Mouse (Mus musculus) WW6 (cell line): ENCODE results near the gene Gm21992.

Source experiments
- DNase-seq: peaks from one replicate; pipeline ENCODE4 v3.0.0-alpha.2; 2013; ENCODE audit warnings: low read depth, low spot score

Gene Gm21992

DNA sequence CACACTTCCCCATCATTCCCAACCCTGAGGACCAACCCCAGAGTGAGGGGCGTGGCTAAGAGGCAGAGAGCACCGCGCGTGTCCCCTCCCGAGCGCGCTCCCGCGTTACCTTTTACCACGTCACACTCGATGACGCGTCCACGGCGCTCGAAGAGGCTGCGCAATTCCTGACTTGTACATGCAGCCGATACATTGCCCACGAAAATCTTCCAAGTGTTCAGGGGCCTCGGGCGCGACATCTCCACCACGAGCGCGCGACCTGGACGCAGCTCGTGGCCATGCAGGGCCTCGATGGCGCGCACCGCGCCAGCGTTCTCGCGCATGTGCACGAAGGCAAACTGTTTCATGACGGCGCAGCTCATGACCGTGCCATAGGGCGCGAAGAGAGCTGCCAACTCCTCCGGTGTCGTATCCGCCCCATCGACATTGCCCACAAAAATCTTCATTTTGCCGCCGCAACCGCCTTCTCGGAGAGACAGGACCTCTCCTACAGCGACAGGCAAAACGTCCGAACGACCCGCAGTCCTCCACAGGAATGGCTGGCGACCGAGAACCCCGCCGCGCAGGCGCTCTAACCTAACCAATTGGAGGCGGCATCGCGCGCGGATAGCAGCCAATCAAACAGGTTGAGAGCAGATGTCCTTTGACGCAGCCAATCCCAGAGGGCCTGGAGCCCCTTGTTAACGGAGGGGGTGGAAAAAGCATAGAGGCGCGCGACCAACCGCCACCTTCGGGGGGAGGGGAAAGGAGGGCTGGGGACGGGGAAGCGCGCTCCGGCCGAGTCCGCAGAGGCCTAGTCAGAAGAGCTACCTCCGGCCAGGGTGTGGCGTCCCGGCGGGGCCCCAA, at the start of gene Gm21992, which contains the start of gene Rbm14:
Gene Gm21992, minus strand, starts transcription at position 550 of the 846 bp plus-strand sequence.
Gene Rbm14, minus strand, starts transcription at position 572 of the 846 bp plus-strand sequence.
- DNase-seq = peak; percentile 97

DNA sequence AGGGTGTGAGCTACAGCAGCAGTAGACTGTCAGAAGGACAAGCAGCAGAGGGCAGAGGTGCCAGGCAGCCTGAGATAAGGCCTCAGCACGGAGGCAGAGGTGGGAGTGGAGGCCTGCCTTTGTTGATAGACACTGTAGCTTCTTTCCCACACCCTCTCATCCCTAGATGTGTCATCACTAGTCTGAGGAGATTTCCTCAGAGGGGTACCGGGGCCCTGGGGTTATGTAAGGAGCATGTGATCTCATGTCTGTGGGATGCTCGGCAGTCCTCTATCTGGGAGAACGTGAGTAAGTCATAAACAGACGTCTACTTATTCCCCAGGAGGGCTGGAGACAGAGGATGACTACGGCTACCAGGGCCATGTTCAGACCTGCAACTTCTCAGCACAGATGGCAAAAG, 47.7 kb upstream of the Gm21992 start:
- DNase-seq = no peak

GRCm38 (mm10) chr19:4855951-4856350, 44.5 kb upstream of the Gm21992 start:
- no peak for DNase-seq

DNA sequence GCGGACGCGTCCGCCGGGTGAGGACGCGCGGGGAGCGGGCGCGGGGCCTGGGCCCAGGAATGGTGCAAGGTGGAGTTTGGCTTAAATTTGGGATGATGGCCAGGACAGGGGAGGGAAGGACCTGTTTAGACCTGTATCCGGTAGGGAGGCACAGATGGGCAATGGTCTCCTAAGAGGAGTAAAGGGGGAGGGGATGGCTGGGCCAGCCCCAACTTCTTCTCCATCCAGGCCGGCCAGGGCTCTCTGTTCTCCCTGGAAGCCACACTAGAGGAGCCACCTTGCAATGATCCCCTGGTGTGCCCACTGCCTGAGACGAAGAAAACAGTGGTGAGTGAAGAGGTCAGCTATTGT, 44.0 kb upstream of the Gm21992 start:
- no peak for DNase-seq

GRCm38 (mm10) chr19:4854552-4855469, 43.4 kb upstream of the Gm21992 start, which contains the start of gene Ctsf:
Gene Ctsf, plus strand, starts transcription at chr19:4855130.
- DNase-seq = no peak

DNA sequence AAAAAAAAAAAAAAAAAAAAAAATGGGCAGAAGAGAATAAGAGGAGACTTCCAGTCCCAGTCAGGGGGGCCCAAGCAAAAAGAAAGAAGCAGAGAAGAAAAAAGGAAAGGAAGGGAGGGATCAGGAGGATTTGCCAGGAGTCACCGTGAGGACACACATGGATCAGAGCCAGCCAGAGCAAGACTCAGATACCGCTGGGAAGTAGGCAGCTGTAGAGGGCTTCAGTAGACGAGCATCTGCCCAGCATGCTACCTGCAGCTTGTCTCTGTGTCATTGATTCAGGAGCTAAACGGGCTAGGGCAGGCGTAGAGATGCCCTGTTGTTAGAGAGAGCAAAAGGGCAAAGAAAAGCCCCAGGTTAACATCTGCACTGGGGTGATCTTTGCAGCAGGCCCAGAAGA, 38.9 kb upstream of the Gm21992 start:
- DNase-seq = no peak

DNA sequence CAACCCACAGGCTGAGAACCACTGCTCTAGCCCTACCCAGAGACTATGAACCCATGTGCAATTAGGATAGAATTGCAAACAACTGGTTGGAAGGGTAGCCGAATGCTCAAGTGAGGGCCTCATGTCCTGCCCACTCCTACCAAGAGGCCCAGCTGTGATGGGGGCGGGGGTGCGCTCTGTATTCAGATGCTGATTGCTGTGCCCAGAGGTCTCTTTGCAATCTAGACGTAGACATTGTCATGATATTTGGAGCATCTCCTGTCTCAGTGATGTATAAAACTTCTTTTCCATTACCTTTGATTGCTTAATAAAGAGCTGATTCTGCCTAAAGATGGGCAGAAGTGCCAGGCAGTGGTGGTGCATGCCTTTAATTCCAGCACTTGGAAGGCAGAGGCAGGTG, 38.4 kb upstream of the Gm21992 start:
- no peak for DNase-seq

DNA sequence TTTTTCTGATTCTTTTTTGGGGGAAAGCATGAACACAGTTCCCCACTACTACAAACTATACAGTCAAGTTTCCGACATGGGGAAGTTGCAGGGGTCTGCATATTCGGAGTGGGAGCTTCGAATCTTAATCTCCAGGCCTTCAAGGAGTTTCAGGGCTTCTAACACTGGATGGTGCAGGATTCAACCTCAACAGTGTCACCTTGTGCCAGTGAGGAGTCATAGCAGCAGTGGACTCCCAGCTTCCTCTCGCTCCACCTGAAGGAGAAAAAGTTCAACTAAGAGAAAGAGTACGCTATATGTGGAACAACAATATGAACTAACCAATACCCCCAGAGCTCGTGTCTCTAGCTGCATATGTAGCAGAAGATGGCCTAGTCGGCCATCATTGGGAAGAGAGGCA, 36.1 kb upstream of the Gm21992 start:
- no peak for DNase-seq

- DNase-seq = no peak
Measured at GRCm38 (mm10) chr19:4845846-4846245, 34.4 kb upstream of the Gm21992 start.

GRCm38 (mm10) chr19:4842611-4843010, 31.2 kb upstream of the Gm21992 start:
- no peak for DNase-seq

DNA sequence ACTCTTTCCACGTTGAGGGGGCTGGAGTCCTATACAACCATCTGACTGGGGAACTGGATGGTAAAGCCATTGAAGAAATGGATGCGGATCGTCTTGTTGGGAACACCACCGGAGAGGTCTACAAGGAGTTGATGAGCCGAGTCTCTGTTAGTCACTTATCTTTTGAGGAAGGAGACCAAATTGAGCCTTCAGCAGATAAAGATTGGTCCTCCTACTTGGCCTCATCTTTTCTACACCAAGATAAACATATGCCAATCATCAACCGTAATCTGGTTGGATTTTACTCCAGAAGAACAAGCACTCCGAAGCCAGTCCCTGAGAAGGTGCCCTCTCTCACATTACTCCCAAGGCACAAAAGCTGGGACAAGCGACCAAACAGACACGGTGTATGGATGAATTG, 29.4 kb upstream of the Gm21992 start:
- DNase-seq = no peak

- peak; percentile 88 for DNase-seq
Measured at GRCm38 (mm10) chr19:4839149-4839548, 27.7 kb upstream of the Gm21992 start, which contains the start of the genes Ccs and Ccdc87. Gene Ccs, minus strand, starts transcription at chr19:4839332. Gene Ccdc87, plus strand, starts transcription at chr19:4839366.

DNA sequence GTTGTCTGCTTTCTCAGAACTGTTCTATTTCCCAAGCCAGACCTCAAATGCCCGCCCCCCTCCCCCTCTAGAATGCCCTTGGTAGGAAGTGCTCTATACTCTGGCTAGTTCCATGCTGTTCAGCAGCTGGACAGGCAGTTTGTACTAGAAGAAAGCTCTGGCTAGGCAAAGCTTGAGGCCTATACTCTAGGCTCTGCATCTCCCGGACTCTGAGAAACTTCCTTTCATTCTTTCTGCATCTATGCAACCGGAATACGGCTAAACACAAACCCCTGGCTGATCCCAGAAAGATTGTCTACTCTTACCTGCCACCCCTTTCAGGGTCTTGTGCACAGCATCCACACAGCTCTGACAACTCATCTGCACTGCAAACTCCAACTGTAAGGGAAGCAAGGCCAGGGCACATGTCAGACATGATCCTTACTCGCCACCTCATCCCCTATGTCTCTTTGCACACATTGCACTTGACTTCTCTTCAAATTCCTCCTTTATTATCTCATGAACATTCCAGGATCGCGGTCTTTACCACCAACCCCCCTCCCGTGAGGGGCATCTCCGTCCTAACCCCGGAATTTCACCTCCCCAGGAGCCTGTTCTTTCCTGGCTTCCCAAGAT, 27.2 kb upstream of the Gm21992 start:
- no peak for DNase-seq

- no peak for DNase-seq
Measured at GRCm38 (mm10) chr19:4837049-4837448, 25.6 kb upstream of the Gm21992 start.

DNA sequence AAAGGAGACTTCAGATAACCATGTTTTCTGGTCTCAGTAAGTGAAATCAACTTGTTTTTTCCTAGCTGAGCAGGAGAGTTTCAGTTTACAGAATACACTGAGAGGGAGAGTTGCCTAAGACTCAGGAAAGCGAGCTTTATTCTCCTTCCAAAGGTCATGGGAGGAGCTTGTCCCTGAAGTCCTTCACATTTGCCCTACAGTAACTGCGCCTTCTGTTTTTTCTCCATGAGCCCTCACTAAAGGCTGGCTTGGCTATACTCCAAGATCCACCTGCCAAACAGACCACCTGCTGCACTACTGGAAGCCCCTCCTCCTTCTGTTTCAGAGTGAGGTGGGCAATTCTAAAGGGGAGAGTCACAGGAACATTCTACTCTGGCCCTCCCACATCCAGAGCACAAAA, 24.7 kb upstream of the Gm21992 start:
- DNase-seq = no peak

DNA sequence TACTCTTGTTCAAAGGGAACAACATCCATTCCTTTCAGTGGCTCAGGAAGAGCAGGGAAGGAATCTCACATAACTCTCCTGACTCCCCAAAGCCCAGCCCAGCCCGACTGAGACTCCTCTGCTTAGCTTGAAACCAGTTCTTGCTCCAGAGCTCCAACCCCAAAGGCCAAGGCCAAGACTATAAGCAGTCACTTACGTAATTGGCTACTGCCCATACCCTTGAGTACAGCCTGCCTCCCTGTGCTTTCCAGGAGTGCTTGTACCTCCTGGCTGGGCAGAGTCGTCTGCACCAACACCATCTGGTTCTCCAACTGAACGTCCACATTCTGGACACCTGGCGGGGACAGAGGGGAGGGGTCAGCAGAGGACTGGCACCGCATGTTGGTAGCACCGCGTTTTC, 22.6 kb upstream of the Gm21992 start:
- no peak for DNase-seq

DNA sequence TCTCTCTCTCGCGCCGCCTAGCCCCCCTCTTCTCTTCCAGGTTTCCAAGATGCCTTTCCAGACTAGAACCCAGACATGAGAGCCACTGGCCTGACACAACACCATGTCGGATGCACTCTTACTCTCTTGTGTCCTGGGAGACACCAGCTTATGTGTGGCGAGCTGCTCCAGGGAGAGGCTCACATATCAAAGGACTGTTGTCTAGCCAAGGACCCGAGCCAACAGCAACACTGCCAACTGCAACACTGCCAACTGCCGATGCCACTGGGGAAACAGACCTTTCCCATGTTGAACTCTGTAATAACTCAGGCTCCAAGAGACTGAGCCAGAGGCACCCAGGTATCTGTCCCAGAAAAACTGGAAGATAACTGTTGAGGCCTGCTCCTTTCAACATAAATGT, 17.7 kb upstream of the Gm21992 start:
- DNase-seq = no peak

- peak; percentile 47 for DNase-seq
Measured at GRCm38 (mm10) chr19:4828444-4829114, 17.2 kb upstream of the Gm21992 start.

DNA sequence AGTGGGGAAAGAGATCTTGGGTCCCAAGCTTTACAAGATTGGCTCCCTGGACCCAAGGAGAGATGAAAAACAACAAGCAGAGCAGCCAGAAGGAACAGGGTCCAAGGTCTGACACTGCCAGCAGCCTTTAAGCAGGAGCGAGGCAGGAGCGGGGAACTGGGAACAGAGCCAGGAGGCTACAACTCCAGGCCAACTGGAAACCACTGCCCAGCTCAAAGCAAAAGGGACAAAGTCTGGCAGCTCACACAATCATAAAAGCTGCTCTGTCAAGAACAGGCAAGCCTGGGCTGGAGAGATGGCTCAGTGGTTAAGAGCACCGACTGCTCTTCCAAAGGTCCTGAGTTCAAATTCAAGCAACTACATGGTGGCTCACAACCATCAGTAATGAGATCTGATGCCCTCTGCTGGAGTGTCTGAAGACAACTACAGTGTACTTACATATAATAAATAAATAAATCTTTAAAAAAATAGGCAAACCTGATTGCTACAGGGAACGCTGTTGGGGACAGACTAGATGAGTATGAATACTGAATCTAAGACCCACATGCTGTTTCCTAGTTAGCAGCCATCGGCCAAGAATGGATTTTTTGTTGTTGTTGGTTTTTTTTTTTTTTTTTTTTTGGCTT, 9.4 kb upstream of the Gm21992 start:
- no peak for DNase-seq

- no peak for DNase-seq
Measured at GRCm38 (mm10) chr19:4817182-4817835, 5.9 kb upstream of the Gm21992 start.
